Mouse (Mus musculus) induced T-regulatory cell, adult 2 months (primary cell): ENCODE results near the gene Dok3.
A peak's percentile ranks its signal among the peaks of the same experiment; 100 is the strongest.

Experiments
- DNase-seq: peaks from one replicate; pipeline ENCODE4 v3.0.0-alpha.2; 2012; ENCODE audit warnings: low read depth

The Dok3 gene

GRCm38 (mm10) chr13:55540933-55541332 is 11.8 kb upstream of the Dok3 start:
- DNase-seq, result no peak

GRCm38 (mm10) chr13:55536194-55537175 is 7.4 kb upstream of the Dok3 start, which contains the start of gene Ddx41:
Gene Ddx41, minus strand, starts transcription at chr13:55536658.
- peak; percentile 100 for DNase-seq

GRCm38 (mm10) chr13:55535796-55536193 is 6.7 kb upstream of the Dok3 start:
- DNase-seq, result no peak

- no peak for DNase-seq
Observed at GRCm38 (mm10) chr13:55535191-55535590, 6.1 kb upstream of the Dok3 start.

- no peak for DNase-seq
Observed at GRCm38 (mm10) chr13:55527834-55528772, 993 bp downstream of the Dok3 start.

- no peak for DNase-seq
Observed at GRCm38 (mm10) chr13:55527212-55527611, 1.9 kb downstream of the Dok3 start.

- no peak for DNase-seq
Observed at GRCm38 (mm10) chr13:55525733-55526553, 3.2 kb downstream of the Dok3 start.

- DNase-seq, result no peak
Observed at GRCm38 (mm10) chr13:55523951-55524600, 5.0 kb downstream of the Dok3 start.

- DNase-seq, result no peak
Observed at GRCm38 (mm10) chr13:55523278-55523677, 5.8 kb downstream of the Dok3 start.

- no peak for DNase-seq
Observed at GRCm38 (mm10) chr13:55522730-55523129, 6.4 kb downstream of the Dok3 start.

GRCm38 (mm10) chr13:55519606-55520005 is 9.5 kb downstream of the Dok3 start:
- no peak for DNase-seq

GRCm38 (mm10) chr13:55516955-55517354 is 12.1 kb downstream of the Dok3 start:
- peak; percentile 93 for DNase-seq

- no peak for DNase-seq
Observed at GRCm38 (mm10) chr13:55513828-55514227, 15.3 kb downstream of the Dok3 start.

- peak; percentile 91 for DNase-seq
Observed at GRCm38 (mm10) chr13:55513111-55513748, 15.9 kb downstream of the Dok3 start, which contains the start of gene Pdlim7. Gene Pdlim7, minus strand, starts transcription at chr13:55513676.

- DNase-seq, result no peak
Observed at GRCm38 (mm10) chr13:55512379-55513031, 16.6 kb downstream of the Dok3 start.

GRCm38 (mm10) chr13:55511492-55511861 is 17.6 kb downstream of the Dok3 start:
- DNase-seq, result no peak

GRCm38 (mm10) chr13:55510668-55511491 is 18.2 kb downstream of the Dok3 start:
- no peak for DNase-seq

GRCm38 (mm10) chr13:55510332-55510667 is 18.8 kb downstream of the Dok3 start:
- DNase-seq, result no peak

GRCm38 (mm10) chr13:55508531-55508930 is 20.6 kb downstream of the Dok3 start:
- no peak for DNase-seq
